Mouse (Mus musculus) spleen, adult 12 weeks (tissue): ENCODE measurements at regions not wholly inside any gene's neighbourhood (a gene's known extent, or its start where the extent isn't known, plus 50 kb on each side); places are given as distances from the start of the nearest gene placed in this dataset.

Experiments
- DNase-seq: peaks from one replicate; pipeline ENCODE4 v3.0.0; 2022; ENCODE audit warnings: low spot score

DNA sequence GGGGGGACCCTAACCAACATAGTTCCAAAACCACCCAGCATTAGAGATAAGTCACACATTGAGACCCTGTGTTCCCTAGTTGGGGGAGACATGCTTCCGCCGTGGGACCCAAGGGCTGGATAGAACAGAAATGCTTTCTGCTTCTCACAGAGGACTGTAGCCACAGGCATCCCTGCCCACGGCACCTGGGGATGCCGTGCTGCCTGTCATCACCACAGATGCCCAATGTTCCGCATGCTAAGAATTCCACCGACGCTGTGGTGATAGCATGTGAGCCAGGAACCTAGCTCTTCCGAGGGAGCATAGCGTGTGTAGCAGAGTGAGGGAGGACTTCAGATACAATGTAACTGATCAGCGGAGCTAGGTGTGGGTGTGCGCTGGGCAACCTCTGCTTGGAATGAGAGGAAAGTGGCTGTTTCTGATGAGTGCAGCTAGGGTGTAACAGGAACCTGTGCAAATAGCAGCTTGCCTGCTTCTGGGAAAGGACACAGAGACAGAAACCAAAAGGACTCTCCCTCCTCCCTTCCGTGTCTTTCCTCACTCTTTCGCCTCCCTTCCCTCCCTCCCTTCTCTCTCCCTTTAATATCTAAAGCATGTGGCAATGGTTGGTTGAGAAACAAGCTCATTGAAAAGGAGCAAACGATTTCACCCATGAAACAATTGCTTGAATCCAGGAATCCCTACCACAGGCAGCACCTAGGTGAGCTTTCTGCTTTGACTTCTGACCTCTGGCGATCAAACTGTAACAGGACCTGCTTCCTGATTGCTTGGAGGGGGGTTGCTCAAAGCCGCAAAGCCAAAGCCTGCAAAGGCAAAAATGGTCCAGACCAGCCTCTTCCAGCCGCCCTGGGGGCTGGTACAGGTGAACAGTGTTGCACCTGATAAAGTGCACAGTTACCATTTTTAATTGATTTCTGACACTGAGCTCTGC, 102.3 kb downstream of the Gm26897 start:
- no peak for DNase-seq

GRCm38 (mm10) chr5:111836668-111837234, 103.0 kb downstream of the Gm26897 start:
- no peak for DNase-seq

GRCm38 (mm10) chr5:111842461-111842860, 108.7 kb downstream of the Gm26897 start:
- DNase-seq: no peak

- DNase-seq: no peak
These were observed 110.0 kb downstream of the Gm26897 start for GRCm38 (mm10) chr5:111843622-111844239.

- no peak for DNase-seq
These were observed 110.8 kb downstream of the Gm26897 start for GRCm38 (mm10) chr5:111844528-111844927.

DNA sequence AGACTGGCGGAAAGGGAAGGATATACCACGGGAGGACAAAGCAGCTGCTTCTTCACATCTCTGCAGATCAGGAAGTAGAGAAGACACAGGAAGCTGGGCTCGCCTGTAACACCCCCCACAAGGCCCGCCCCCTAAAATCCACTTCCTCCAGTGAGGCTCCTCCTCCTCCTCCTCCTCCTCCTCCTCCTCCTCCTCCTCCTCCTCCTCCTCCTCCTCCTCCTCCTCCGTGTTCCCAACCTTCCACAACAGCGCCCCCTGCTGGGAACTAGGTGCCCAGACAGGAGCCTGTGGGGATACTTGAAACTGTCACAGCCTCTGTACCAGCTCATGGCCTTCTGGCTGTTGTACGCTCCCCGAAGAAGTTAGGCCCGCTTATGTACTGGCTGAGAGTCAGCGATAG, 115.2 kb downstream of the Gm26897 start:
- no peak for DNase-seq

DNA sequence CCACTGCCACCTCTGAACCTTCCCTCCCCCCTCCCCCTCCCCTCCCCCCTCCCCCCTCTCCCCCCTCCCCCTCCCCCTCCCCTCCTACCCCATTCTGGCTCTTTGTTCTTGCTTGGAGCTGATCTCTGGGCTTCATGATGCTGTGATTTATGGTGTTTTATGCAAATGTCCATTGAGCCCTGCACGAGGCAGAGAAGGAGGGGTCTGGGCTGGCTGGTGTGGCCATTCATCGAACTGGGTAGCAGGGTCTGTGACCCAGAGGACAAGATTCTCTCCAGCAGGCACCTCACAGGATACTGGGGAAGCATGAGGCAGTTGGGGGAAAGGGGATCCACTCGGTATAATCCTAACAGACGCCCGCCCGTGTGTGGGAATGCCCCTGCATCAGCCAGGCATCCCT, 119.0 kb downstream of the Gm26897 start:
- no peak for DNase-seq

DNA sequence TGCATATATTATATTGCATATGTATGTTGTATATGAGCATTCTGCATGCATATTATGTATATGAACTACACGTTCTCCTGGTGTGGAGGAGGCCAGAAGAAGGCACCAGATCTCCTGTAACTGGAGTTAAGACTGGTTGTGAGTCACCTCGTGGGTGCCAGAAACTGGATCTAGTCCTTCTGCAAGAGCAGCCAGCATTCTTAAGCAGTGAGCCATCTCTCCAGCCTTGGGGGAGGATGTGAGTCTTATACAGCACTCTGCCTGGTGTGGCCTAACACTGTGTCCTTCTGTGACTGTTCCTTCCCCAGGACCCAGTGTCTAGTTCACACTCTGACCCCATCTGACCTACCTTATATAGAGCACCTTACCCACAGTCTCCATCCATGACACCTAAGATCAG, 121.6 kb downstream of the Gm26897 start:
- no peak for DNase-seq

GRCm38 (mm10) chr5:111857200-111857599, 123.5 kb downstream of the Gm26897 start:
- DNase-seq: no peak

DNA sequence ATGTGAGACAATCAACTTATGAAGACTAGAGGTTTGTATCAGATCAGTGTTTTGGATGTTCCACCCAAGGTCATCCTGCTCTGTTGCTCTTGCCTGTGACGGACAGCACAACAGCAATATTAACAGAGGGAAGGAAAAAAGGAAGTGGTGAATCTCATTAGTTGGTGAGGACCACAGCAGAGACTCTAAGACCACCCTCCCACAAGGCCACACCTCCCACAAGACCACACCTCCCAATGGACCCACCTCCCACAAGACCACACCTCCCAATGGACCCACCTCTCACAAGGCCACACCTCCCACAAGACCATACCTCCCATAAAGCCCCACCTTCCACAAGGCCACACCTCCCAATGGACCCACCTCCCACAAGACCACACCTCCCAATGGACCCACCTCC, 126.7 kb downstream of the Gm26897 start:
- no peak for DNase-seq

DNA sequence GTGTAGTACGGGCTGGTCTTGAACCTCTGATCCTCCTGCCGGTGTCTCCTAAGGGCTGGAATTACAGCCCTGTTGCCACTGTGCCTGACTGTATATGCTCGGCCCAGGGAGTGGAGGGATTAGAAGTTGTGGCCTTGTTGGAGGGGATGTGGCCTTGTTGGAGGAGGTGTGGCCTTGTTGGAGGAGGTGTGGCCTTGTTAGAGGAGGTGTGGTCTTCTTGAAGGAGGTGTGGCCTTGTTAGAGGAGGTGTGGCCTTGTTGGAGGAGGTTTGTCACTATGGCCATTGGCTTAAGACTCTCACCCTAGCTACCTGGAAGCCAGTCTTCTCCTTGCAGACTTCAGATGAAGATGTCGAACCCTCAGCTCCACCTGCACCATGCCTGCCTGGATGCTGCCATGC, 128.6 kb downstream of the Gm26897 start:
- no peak for DNase-seq

GRCm38 (mm10) chr5:111863922-111864321, 130.2 kb downstream of the Gm26897 start:
- no peak for DNase-seq

DNA sequence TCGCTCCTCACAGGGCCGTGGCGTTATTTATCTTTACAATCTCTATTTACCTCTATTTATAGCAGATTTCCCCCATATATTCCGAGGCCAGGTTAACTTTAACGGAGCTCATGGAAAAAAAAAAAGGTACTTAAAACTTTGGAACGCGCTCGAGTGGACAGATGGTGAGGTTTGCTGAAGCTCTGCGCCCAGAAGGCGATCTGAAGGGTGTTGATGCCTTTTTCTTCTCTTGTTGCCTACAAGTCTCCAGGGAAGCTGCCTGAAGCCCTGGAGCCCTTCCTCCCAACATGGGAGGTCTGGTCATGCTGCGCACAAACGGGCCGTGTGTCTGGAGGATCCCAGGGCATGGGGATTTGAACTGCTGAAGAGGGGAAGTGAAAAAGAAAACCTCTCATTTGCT, 130.9 kb downstream of the Gm26897 start:
- DNase-seq: no peak

GRCm38 (mm10) chr5:111869011-111869410, 135.3 kb downstream of the Gm26897 start:
- no peak for DNase-seq

GRCm38 (mm10) chr5:111877165-111877793, 143.6 kb downstream of the Gm26897 start:
- DNase-seq: no peak

DNA sequence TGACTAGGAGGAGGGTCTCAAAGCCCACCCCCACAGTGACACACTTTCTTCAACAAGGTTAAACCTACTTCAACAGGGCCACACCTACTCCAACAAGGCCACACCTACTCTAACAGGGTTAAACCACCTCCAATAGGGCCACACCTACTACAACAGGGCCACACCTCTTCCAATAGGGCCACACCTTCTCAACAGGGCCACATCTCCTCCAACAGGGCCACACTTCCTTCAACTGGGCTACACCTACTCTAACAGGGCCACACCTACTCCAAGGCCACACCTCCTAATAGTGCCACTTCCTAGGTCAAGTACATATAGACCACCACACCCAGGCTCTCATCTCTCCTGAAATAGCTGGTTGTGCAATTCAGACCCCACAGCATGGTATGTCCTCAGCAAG, 145.3 kb downstream of the Gm26897 start:
- DNase-seq: no peak

- DNase-seq: no peak
These were observed 146.5 kb downstream of the Gm26897 start for GRCm38 (mm10) chr5:111880268-111880667.

GRCm38 (mm10) chr5:111881517-111881916, 147.8 kb downstream of the Gm26897 start:
- DNase-seq: no peak

GRCm38 (mm10) chr5:111887281-111887680, 153.6 kb downstream of the Gm26897 start:
- DNase-seq: no peak

- no peak for DNase-seq
These were observed 157.1 kb downstream of the Gm26897 start for GRCm38 (mm10) chr5:111890800-111891199.

GRCm38 (mm10) chr5:111891261-111891693, 157.6 kb downstream of the Gm26897 start:
- DNase-seq: no peak

- no peak for DNase-seq
These were observed 159.2 kb downstream of the Gm26897 start for GRCm38 (mm10) chr5:111892956-111893355.

DNA sequence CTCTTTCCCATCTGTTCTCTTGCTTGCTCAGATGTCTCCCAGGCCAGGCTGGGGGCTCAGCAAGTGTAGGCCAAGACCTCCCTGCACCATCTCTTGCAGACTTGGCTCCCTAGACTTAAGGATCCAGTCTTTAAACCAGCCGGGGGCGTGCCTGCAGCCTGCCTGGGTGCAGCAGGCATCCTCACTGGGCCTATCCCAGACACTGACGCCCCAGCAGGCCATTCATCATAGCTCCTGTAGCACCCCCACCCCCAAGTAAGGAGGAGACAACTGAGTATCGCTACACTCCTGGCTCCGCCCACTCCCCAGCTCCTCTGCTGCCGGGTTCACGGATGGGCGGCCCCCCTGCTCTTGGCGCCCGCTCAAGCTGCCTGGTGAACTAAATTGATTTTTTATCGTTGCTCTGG, 160.2 kb downstream of the Gm26897 start:
- DNase-seq: no peak
